Mouse (Mus musculus) frontal cortex, adult 2 months (tissue): ENCODE measurements at regions not wholly inside any gene's neighbourhood (a gene's known extent, or its start where the extent isn't known, plus 50 kb on each side); places are given as distances from the start of the nearest gene placed in this dataset.

Experiments
- DNase-seq, 2 experiments: peaks; one replicate each; pipeline ENCODE4 v3.0.0; 2022; ENCODE audit warnings: low spot score in 1 of 2; ENCODE audit errors: extremely low spot score in 1 of 2

DNA sequence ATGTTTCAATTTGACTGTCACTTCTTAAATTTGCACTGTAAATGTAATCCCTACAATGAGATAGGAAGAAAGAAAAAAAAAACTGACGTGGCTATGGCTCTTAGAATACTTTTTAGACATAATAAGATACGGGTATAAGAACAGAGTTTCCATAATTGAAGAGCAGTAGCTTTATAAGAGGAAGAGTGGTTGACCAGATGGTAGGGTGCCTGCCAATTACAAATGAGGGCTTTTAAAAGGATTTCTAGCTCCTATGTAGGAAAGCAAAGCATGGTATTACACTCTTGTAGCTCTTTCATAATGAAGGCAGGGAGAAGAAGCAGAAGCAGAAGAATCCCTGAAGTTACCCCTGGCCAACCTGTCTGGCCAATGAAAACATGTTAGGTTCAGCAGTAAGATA is 239.7 kb upstream of the Car10 start:
- no peak for DNase-seq

DNA sequence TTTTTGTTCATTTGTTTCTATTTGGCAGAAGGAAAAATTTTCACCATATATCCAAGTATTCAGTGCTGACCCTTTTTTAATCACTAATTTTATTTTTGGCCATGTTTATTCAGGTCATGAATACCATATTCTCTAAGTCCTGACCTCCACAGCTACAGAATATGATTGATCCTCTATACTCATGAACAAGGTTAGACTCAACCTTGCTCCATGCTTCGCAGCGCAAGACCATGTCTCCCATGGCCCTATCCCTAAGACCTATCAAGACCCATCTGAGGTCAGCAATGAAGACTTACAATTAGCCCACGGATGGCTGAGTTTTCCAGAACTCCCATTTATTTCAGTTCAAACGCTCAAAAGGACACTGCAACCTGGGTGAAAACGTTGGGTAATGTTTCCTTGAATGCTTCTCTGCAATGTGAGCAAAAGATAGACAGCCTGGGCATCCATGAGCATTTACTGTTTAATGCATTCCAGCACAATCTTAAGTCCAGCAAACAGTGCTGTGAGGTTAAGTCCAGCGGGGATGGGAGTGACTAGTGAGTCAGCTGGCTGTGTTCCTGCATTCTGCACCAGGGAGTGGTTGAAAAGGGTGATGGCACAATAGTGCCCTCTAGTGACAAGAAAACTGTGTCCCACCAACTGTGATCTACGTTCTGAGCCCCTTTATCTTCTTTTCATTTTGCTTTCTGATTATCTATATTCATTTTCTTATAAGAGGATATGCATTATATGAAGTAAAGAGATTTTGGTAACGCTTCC is 208.0 kb upstream of the Car10 start:
- DNase-seq = peak; percentile 20 to 78

DNA sequence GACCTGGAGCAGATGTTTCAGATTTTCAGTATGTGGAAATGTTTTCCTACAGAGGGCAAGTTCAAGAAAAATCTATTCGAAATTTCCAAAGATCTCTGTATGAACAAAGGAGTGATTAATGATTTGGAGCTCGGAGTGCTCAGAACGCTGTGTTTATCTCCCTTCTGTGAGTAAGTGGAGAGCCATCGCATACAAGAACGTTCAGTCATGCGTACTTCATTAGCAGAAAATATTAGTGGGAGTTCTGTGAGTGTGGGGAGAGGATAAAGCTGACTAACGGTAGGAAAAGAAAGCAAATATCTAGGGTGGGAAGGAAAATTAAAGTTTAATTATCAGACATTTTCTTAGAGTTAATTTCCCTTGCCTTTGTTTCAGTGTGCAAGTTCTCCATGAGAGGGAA is 198.5 kb upstream of the Car10 start:
- DNase-seq = no peak
